Mouse (Mus musculus) liver, embryonic 14.5 days (tissue): ENCODE data around the gene Wsb1.

Source experiments
- CTCF ChIP-seq: IDR thresholded peaks from 2 replicates; pipeline ENCODE4 v1.5.1; 2016; ENCODE audit warnings: antibody characterized with exemption, low read depth, control low read depth
- EP300 ChIP-seq: IDR thresholded peaks from 2 replicates; pipeline ENCODE4 v1.6.1; 2016; ENCODE audit warnings: antibody characterized with exemption, low read depth

DNA sequence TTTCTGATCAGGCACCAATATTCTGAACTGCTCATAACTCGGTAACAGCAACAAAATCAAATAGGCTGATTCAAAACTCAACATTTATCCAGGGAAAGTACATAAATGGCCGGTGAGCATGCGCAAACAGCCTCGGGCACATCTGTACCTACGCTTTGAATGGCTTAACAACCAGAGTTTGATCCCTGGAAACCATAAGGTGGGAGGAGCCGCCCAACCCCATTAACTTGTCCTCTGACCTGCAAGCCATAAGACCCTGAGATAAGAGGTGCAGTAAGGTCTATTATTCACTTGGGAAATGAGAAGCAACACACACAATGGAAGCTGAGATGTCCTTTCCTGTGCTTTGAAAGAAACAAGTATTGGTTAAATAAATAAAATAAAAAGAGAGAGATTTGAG is 37.3 kb downstream of the Wsb1 start:
- TF ChIP-seq CTCF (no peak), EP300 (no peak)
